Mouse (Mus musculus) small intestine, adult 2 months (tissue): ENCODE data around the gene 2310011J03Rik.

Experiments used
- CTCF ChIP-seq: fragments of 200-500 bp; IDR thresholded peaks from 2 replicates; pipeline ENCODE4 v1.5.1; 2012; ENCODE audit warnings: low read depth, mild to moderate bottlenecking, control low read depth, inconsistent platforms, low read length, moderate library complexity, mixed read lengths; ENCODE audit not compliant: insufficient replicate concordance, insufficient read length; ENCODE audit errors: extremely low read depth
- POLR2A ChIP-seq: fragments of 200-500 bp; IDR thresholded peaks from 2 replicates; pipeline ENCODE4 v1.6.1; 2012; ENCODE audit warnings: low read depth, mild to moderate bottlenecking, control low read depth, inconsistent platforms, low read length, moderate library complexity

DNA sequence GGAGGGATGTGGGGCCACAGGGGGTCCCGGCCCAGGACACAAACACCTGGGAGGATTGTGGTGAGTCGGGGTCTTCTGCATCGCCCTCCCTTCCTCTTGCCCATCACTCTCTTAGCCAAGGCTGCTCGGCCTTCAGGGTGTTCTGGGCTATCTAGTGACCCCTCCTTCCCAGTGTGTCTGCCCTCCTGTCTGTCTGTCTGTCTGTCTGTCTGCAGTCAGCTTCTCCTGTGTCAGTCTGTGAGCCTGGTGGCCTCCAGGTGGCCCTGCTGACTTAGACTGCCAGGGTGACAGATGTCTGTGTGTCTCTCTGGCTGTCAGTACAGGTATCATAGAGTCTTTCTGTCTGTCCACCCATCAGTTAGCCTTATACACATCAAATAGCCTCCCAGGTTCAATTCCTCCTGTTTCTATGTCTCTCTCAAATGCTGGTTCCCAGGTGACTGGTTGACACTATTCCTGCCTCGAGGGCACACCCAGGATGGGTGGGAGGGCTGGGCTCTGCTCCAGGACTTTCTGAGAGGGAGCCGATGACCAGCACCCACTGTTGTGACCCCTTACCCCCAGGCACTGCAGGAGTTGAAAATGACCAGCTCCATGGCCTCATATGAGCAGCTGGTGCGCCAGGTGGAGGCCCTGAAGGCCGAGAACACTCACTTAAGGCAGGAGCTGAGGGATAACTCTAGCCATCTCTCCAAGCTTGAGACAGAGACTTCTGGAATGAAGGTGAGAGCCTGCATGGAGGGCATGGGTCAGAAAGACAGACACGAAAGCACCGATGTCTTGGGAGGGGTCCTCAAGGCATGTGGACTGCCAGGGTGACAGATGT is 18.9 kb downstream of the 2310011J03Rik start:
- TF ChIP-seq POLR2A = no peak
- TF ChIP-seq CTCF = no peak
